Mouse (Mus musculus) bone marrow macrophage, adult 2 months (primary cell): Measurements from ENCODE around the gene Marcksl1.

Experiments
- CTCF ChIP-seq: IDR thresholded peaks from 2 replicates; pipeline ENCODE4 v1.5.1; 2012; ENCODE audit warnings: low read depth, mild to moderate bottlenecking, low read length, moderate library complexity
- POLR2A ChIP-seq: IDR thresholded peaks from 2 replicates; pipeline ENCODE4 v1.6.1; 2012; ENCODE audit warnings: mild to moderate bottlenecking, low read depth, low read length, borderline replicate concordance

GRCm38 (mm10) chr4:129490972-129491880, 22.2 kb upstream of the Marcksl1 start, which contains the start of the genes Tssk3 and Fam229a:
- TF ChIP-seq POLR2A (no peak), CTCF (no peak)
